Mouse (Mus musculus) limb, embryonic 13.5 days (tissue): ENCODE measurements around the gene Gm3238. TPM values are rescaled to one million over a fixed set of nuclear protein-coding genes. Genes with fewer than 3 reads are reported as not detected.
"Not testable (repeated sequence)": the region's sequence is repeated elsewhere in the genome, so short reads cannot be mapped to it uniquely, and the experiment has no call there.

Source experiments
- ATAC-seq: fragments of 200-750 bp; cut with Nextera tagmentation; 2 replicates; pipeline ENCODE4 v1.8.0; 2017; ENCODE audit warnings: low read depth, moderate number of reproducible peaks, moderate TSS enrichment; ENCODE audit not compliant: low FRiP score
- H3K27ac ChIP-seq: fragments of 300-500 bp; sonication (generic); 2 replicates; pipeline ENCODE4 v1.5.1; 2015; ENCODE audit warnings: inconsistent platforms, mild to moderate bottlenecking, moderate library complexity
- H3K27me3 ChIP-seq: fragments of 300-500 bp; sonication (generic); 2 replicates; pipeline ENCODE4 v1.6.1; 2015; ENCODE audit warnings: mild to moderate bottlenecking, inconsistent platforms
- H3K36me3 ChIP-seq: fragments of 300-500 bp; sonication (generic); 2 replicates; pipeline ENCODE4 v1.6.1; 2015; ENCODE audit warnings: inconsistent platforms, mild to moderate bottlenecking, moderate library complexity
- H3K4me1 ChIP-seq: fragments of 300-500 bp; sonication (generic); 2 replicates; pipeline ENCODE4 v1.6.1; 2015; ENCODE audit warnings: inconsistent platforms
- H3K4me2 ChIP-seq: fragments of 300-500 bp; sonication (generic); replicated peaks from 2 replicates; pipeline ENCODE4 v1.6.1; 2015; ENCODE audit warnings: inconsistent platforms, mild to moderate bottlenecking, moderate library complexity
- H3K4me3 ChIP-seq: fragments of 300-500 bp; sonication (generic); 2 replicates; pipeline ENCODE4 v1.5.1; 2015; ENCODE audit warnings: moderate library complexity, mild to moderate bottlenecking, inconsistent platforms
- H3K9ac ChIP-seq: fragments of 300-500 bp; sonication (generic); 2 replicates; pipeline ENCODE4 v1.6.1; 2015; ENCODE audit warnings: mild to moderate bottlenecking, inconsistent platforms
- H3K9me3 ChIP-seq: fragments of 300-500 bp; sonication (generic); 2 replicates; pipeline ENCODE4 v1.6.1; 2016; ENCODE audit warnings: inconsistent platforms
- WGBS: fragments of 180-500 bp; shearing (Covaris S2); methylation state at CpG from one replicate; pipeline ENCODE4 v1.1.7; 2015; 5-methylcytosine and 5-hydroxymethylcytosine counted together
- polyA plus RNA-seq: library from polyadenylated mRNA; unstranded; fragments of >200 nt; fragmentation: Nextera tagmentation; extraction: Ambion mirVana; gene quantifications from 2 replicates; pipeline ENCODE4 v1.2.1, GENCODE M21; 2015

The Gm3238 gene
- polyA plus RNA-seq, 1 experiment from 2014 or later, result not detected

- not testable (repeated sequence) for ATAC-seq, H3K4me2 ChIP-seq, H3K4me3 ChIP-seq, H3K9ac ChIP-seq, H3K4me1 ChIP-seq, H3K27ac ChIP-seq, H3K36me3 ChIP-seq, H3K27me3 ChIP-seq, H3K9me3 ChIP-seq
- 63% methylated on average over 1 of the region's 1 CpGs for WGBS
Measured at GRCm38 (mm10) chr10:77787876-77788275, 16.8 kb upstream of the Gm3238 start, which contains the start of gene Gm7137. TSS of gene Gm7137 (minus strand) at chr10:77788200.

GRCm38 (mm10) chr10:77783396-77783795, 12.3 kb upstream of the Gm3238 start:
- WGBS, result 81% methylated on average over 3 of the region's 3 CpGs
- not testable (repeated sequence) for H3K4me2 ChIP-seq, H3K27me3 ChIP-seq, H3K4me3 ChIP-seq, H3K9ac ChIP-seq, ATAC-seq, H3K27ac ChIP-seq, H3K36me3 ChIP-seq, H3K9me3 ChIP-seq, H3K4me1 ChIP-seq

- not testable (repeated sequence) for H3K27me3 ChIP-seq, H3K36me3 ChIP-seq, H3K27ac ChIP-seq, H3K4me2 ChIP-seq, H3K4me1 ChIP-seq, H3K9me3 ChIP-seq, H3K4me3 ChIP-seq, H3K9ac ChIP-seq, ATAC-seq
- WGBS, result 40% methylated on average over 1 of the region's 1 CpGs
Measured at GRCm38 (mm10) chr10:77782442-77782841, 11.3 kb upstream of the Gm3238 start, which contains the start of gene Gm3250. TSS of gene Gm3250 (minus strand) at chr10:77782542.

- H3K4me2 ChIP-seq, H3K36me3 ChIP-seq, H3K27ac ChIP-seq, H3K4me3 ChIP-seq, H3K9me3 ChIP-seq, ATAC-seq, H3K27me3 ChIP-seq, H3K9ac ChIP-seq, H3K4me1 ChIP-seq: not testable (repeated sequence)
- WGBS, result 70% methylated on average over 1 of the region's 1 CpGs
Measured at GRCm38 (mm10) chr10:77776844-77777243, 5.7 kb upstream of the Gm3238 start, which contains the start of gene Gm7138. TSS of gene Gm7138 (minus strand) at chr10:77776944.

GRCm38 (mm10) chr10:77772142-77772541, 1.0 kb upstream of the Gm3238 start:
- H3K9ac ChIP-seq, H3K4me2 ChIP-seq, H3K27ac ChIP-seq, H3K4me1 ChIP-seq, H3K4me3 ChIP-seq, H3K9me3 ChIP-seq, ATAC-seq, H3K27me3 ChIP-seq, H3K36me3 ChIP-seq: not testable (repeated sequence)
- WGBS, result 84% methylated on average over 2 of the region's 3 CpGs

GRCm38 (mm10) chr10:77769727-77770126, 1.4 kb downstream of the Gm3238 start:
- Histone ChIP-seq H3K4me3 (no peak overlapping the region), H3K4me2 (no peak overlapping the region), H3K27ac (no peak overlapping the region), H3K4me1 (no peaks in the 10 kb centered on the region), H3K9me3 (no peaks in the 10 kb centered on the region), H3K36me3 (no peaks in the 10 kb centered on the region), H3K27me3 (no peaks in the 10 kb centered on the region), H3K9ac (no peak overlapping the region)
- ATAC-seq, result no peak
- WGBS, result 64% methylated on average over 1 of the region's 1 CpGs

GRCm38 (mm10) chr10:77759582-77759981, 11.5 kb downstream of the Gm3238 start, which contains the start of gene Gm3233:
TSS of gene Gm3233 (minus strand) at chr10:77759682.
- not testable (repeated sequence) for H3K9ac ChIP-seq, H3K27me3 ChIP-seq, H3K27ac ChIP-seq, ATAC-seq, H3K36me3 ChIP-seq, H3K4me1 ChIP-seq, H3K9me3 ChIP-seq, H3K4me3 ChIP-seq, H3K4me2 ChIP-seq
- WGBS, result no CpG with 5 or more reads among the region's 1 CpGs

- Histone ChIP-seq H3K27me3 (no peaks in the 10 kb centered on the region), H3K4me3 (no peak overlapping the region), H3K9ac (no peak overlapping the region), H3K4me2 (no peak overlapping the region), H3K36me3 (no peaks in the 10 kb centered on the region), H3K4me1 (peaks cover 6% of the 10 kb centered on the region; the same call in 1 of the 2 replicates), H3K27ac (no peak overlapping the region), H3K9me3 (no peaks in the 10 kb centered on the region)
- no peak for ATAC-seq
Measured at GRCm38 (mm10) chr10:77753448-77753847, 17.7 kb downstream of the Gm3238 start.

GRCm38 (mm10) chr10:77752312-77752711, 18.8 kb downstream of the Gm3238 start:
- ATAC-seq, H3K27ac ChIP-seq, H3K4me2 ChIP-seq, H3K4me3 ChIP-seq, H3K9ac ChIP-seq, H3K36me3 ChIP-seq, H3K4me1 ChIP-seq, H3K9me3 ChIP-seq, H3K27me3 ChIP-seq: not testable (repeated sequence)
- 62% methylated on average over 3 of the region's 3 CpGs for WGBS

- not testable (repeated sequence) for ATAC-seq, H3K4me2 ChIP-seq, H3K36me3 ChIP-seq, H3K9me3 ChIP-seq, H3K4me1 ChIP-seq, H3K27ac ChIP-seq, H3K27me3 ChIP-seq, H3K4me3 ChIP-seq, H3K9ac ChIP-seq
- 55% methylated on average over 1 of the region's 1 CpGs for WGBS
Measured at GRCm38 (mm10) chr10:77751254-77751653, 19.9 kb downstream of the Gm3238 start, which contains the start of gene Gm9736. TSS of gene Gm9736 (minus strand) at chr10:77751354.

- H3K4me3 ChIP-seq, H3K4me1 ChIP-seq, H3K36me3 ChIP-seq, H3K9me3 ChIP-seq, H3K4me2 ChIP-seq, H3K27ac ChIP-seq, H3K27me3 ChIP-seq, ATAC-seq, H3K9ac ChIP-seq: not testable (repeated sequence)
- WGBS, result 76% methylated on average over 1 of the region's 1 CpGs
Measured at GRCm38 (mm10) chr10:77750686-77751085, 20.4 kb downstream of the Gm3238 start.

GRCm38 (mm10) chr10:77741924-77742688, 29.0 kb downstream of the Gm3238 start, which contains the start of gene Gm18596:
TSS of gene Gm18596 (minus strand) at chr10:77742638.
- H3K36me3 ChIP-seq, H3K27me3 ChIP-seq, ATAC-seq, H3K27ac ChIP-seq, H3K9me3 ChIP-seq, H3K4me3 ChIP-seq, H3K4me2 ChIP-seq, H3K9ac ChIP-seq: not testable (repeated sequence)
- H3K4me1 ChIP-seq, result peaks cover 10% of the 10 kb centered on the region
- WGBS, result 37% methylated on average over 5 of the region's 5 CpGs

- Histone ChIP-seq H3K36me3 (no peaks in the 10 kb centered on the region), H3K27me3 (no peaks in the 10 kb centered on the region), H3K4me2 (no peak overlapping the region), H3K9me3 (peaks cover 11% of the 10 kb centered on the region; the same call in 1 of the 2 replicates), H3K4me3 (no peak overlapping the region), H3K9ac (no peak overlapping the region), H3K27ac (no peak overlapping the region), H3K4me1 (peaks cover 10% of the 10 kb centered on the region)
- no peak for ATAC-seq
- 74% methylated on average over 4 of the region's 4 CpGs for WGBS
Measured at GRCm38 (mm10) chr10:77738929-77739328, 32.2 kb downstream of the Gm3238 start.
